Mouse (Mus musculus): ENCODE results near the gene Gpatch8.

The Gpatch8 gene

DNA sequence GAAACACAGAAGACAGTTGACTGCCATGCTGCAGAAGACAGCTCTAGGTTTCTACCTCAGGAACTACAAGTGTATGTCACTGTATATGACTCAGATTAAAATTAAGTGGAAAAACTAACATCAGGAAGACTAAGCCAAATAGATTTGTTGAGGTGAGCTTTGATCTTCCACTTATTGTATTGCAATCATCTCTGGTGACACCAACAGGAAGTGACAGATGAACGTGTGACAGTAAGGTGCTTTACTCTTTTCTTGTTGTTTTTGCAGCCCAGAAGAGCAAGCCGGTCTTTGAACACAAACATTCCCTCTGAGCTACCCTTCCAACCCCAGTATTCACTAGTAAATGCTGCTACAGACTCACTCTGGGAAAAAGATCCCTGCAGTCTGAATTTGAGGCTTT, 59.5 kb downstream of the Gpatch8 start:
- DNase-seq (ENCODE audit: low read depth, low spot score), result no peak

DNA sequence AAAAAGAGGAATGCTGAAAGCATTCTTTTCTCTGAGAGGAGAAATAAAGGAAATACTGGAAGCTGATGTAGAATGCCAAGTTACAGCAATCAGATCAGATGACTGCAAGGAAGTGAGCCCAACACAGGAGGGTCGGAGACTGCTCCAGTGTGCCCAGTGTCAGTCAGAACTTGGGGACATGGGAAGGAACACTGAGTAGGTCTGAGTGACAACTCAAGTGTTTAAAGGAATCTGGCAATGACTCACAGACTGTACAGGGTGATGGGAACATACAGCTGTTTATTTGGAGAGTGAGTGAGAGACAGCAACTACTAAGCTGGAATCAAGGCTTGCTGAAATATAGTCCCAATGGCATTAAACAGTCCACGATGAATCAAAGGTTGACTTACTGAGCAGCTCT, 60.0 kb downstream of the Gpatch8 start:
- no peak for DNase-seq (ENCODE audit: low read depth, low spot score)

DNA sequence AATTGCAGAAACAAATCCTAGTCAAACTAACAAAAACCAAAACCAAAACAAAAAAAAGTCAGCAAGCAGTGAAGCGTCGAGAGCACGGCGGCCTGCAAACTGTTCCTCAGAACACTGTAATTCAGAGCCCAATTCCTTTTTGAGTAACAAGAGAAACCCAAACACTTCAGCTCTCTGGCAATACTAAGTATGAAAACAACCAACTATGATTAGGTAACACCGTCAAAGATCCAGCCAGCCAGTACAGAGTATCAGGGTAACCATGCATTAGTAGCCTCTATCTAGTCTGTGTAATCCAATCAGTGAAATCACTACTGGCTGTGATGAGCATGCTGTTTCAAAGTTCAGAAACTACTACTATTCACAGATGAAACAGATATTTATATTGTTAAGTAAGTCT, 60.5 kb downstream of the Gpatch8 start:
- DNase-seq (ENCODE audit: low read depth, low spot score), result no peak

DNA sequence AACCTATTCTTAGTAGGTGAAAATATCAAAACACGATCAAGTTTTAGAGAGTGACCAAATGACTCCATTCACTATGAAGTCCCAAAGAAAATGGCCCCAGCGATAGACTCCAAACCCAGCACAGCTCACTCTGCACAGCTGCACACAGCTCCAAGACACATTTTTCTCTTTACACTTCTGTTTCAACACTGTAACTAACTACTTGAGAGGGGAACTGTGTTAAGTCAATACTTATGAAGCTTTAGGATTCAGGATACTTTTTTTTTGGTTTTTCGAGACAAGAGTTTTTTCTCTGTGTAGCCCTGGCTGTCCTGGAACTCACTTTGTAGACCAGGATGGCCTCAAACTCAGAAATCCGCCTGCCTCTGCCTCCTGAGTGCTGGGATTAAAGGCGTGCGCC, 61.1 kb downstream of the Gpatch8 start:
- no peak for DNase-seq (ENCODE audit: low read depth, low spot score)

DNA sequence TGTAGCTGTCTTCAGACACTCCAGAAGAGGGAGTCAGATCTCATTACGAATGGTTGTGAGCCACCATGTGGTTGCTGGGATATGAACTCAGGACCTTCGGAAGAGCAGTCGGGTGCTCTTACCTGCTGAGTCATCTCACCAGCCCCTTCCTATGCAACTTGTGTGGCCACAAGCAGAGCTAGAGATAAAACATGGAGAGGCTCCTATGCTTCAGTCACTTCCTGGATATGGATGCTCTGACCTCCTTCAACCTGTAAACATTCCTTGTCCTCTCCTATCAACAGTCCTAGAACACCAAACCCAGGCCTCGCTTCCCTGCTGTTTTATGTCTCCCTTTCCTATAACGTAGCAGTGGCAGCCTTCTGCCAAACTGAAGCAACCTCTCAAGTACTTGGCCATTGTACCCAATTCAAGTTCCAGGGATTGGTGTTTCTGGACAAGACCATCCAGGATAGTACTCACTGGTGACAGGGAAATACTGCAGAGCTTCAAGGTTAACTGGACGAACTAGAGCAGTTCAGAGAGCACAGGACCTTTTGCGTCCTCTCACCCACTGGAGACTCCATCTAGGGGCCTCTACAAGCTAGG, 62.0 kb downstream of the Gpatch8 start:
- DNase-seq (ENCODE audit: low read depth, low spot score), result peak; percentile 55

DNA sequence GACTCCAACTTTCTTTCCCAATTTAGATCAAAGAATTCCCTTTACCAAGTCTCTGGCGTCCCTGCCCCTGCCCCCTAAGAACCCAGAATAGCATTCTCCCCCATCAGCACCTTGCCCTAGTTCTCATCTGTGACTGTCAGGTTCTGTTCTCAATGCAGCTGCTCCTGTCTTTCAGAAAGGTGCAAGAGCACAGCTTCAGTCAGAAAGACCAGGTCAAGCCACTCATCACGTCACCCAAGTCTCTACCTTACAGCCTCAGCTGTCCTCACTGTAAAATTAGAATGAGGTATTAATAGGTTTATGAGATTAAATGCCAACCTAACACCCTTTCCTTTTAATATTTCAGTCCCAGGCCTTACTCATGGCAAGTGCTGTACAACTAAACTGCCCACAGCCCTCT, 63.0 kb downstream of the Gpatch8 start:
- DNase-seq (ENCODE audit: low read depth, low spot score), result no peak

DNA sequence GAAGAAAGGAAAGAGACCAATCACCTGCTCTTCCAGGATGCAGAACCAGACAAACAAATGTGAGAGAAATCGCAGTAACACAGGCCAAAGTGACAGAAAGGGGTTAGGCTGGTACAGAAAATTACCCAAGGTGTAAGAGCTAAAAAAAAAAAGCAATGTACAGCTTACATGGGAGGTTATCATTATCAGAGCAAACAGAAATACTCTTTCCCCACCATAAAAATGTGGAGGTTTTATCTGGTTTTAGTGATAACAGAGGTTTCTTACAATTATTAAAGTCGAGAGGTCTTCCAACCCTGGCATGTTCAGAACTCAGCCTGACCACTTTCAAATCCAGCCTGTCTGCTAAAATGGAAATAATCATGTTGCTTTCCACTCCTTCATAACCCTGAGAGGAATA, 68.3 kb downstream of the Gpatch8 start:
- no peak for DNase-seq (ENCODE audit: low read depth, low spot score)

DNA sequence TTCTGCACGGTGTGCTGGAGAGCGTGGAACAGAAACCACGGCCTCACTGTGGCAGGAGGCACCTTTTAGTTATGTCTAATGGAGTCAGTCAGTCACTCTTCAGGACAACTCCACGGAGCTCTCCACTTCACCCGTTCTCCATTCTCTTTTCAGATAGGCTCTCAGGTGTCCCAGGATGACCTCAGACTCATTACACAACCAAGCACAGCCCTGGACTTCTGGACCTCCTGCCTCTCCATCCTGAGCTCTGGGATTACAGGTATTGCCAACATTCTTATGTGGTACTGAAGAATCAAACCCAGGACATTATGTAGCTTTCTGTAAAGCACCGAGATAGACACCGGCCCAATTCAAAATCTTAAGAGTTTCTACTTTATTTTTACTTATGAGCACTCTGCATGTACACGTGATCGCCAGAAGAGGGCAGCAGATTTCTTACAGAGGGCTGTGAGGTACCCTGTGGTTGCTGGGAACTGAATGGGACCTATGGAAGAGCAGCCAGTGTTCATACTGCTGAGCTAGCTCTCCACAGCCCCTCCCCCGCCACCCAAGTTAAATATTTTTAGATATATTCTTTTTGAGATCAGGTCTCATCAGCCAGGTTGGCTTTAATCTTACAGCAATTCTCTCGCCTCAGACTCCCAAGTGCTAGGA, 69.3 kb downstream of the Gpatch8 start:
- peak; percentile 90 for DNase-seq (ENCODE audit: low read depth, low spot score)

DNA sequence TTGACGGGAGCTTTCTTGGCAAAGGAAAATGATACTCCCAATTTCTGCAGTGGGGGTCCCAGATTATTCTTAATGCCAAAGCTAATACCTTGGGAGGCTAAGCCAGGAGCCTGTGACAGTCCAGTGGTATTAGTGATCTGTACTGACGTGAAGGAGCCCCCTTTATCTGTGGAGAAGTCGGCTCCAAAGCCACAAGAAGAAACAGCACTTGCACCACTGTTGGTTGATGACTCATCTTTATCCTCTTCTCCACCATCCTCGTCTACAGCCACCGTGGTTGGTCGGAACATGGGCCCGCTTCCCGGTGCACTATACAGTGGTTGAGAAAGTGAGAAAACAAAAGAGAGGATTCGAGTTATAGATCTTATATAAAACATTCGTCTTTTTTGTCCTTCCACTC, 74.4 kb downstream of the Gpatch8 start:
- no peak for DNase-seq (ENCODE audit: low read depth, low spot score)

DNA sequence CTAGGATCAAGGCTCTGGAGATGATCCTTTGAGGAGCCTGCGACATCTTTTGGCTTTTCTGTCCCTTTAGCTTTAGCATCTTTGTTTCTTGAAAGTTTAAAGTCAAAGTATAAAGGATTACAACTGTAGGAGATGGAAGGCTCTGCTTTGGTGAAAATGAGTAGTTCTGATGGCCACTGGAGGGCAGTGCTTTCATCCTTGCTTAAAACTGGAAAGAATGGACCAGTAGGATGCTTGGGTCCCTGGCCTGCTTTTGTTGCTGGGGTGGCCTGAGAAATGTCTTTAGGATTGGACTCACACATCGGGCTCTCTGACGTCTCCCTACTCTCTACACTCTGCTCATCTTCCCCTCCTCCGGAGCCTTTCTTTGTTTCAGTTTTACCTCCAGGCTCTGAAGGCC, 75.3 kb downstream of the Gpatch8 start:
- DNase-seq (ENCODE audit: low read depth, low spot score), result peak; percentile 27

DNA sequence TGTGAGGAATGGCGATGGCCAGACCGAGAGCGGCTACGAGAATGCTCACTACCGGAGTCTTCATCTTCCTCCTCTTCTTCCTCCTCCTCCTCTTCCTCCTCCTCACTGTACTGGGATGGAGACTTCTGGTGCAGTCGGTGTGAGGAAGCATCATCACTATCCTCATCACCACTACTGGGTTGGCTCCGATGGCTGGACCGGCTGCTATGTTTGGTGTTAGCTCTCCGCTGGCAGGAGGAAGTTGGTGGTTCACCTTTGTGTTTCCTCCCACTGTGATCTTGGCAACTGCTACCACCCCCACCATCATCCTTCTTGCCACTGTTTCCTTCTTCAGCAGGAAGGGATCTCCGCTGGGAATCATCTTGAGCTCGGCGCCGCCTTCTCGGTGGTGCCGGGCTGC, 76.1 kb downstream of the Gpatch8 start:
- no peak for DNase-seq (ENCODE audit: low read depth, low spot score)

DNA sequence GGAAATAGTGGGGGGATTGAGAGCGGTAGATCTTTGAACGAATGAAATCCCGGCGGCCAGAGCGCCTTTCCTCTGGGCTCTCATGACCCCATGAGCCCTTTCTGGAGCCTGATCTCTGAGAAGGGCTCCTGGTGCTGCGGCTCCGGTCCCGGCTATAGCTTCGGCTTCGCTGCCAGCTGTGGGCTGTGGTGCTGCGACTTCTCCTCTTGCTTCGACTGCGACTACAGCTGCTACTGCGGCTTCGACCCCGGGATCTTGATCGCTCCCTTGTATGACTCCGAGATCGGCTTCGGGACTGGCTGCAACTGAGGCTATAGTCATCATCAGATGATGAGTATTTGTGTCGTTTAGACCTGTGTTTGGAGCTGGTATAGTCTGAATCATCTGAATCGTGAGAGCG, 76.6 kb downstream of the Gpatch8 start:
- DNase-seq (ENCODE audit: low read depth, low spot score), result no peak

DNA sequence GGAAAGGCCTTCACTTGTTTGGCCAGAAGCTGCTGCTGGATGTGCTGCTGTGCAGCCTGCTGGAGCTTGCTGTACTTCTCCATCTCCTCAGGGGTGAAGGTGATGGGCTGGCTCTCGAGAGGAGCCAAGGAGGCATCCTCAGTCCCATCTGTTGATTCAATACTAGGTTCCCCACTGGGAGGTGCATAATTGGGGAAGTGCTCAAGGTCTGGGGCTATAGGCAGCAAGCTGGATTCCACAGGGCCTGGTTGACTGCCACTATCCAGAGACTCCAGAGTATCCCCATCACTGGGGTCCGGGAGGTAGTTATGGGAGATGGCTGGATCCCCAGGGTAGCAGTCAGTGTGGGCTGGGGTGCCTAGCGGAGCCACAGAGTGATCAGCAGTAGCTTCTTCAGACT, 77.5 kb downstream of the Gpatch8 start:
- DNase-seq (ENCODE audit: low read depth, low spot score), result peak; percentile 23

DNA sequence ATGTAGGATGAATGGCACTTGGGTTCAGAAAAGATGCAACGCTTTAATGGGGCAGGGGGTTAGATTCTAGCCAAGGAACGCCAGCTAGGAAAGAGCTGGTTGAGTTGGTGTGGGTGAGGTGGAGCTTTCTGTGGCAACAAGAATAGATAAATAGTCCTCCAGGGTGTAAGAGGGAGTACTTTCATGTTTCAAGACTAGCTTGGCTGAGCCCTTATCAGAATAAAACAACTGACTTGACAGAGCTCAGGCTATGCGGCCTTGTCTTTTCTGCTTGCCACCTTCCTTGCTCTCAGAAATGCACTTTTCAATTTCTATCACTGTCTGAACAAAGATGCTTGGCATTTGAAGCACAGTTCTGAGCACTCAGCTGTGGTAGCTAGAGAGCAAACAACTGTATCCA, 81.2 kb downstream of the Gpatch8 start:
- no peak for DNase-seq (ENCODE audit: low read depth, low spot score)

DNA sequence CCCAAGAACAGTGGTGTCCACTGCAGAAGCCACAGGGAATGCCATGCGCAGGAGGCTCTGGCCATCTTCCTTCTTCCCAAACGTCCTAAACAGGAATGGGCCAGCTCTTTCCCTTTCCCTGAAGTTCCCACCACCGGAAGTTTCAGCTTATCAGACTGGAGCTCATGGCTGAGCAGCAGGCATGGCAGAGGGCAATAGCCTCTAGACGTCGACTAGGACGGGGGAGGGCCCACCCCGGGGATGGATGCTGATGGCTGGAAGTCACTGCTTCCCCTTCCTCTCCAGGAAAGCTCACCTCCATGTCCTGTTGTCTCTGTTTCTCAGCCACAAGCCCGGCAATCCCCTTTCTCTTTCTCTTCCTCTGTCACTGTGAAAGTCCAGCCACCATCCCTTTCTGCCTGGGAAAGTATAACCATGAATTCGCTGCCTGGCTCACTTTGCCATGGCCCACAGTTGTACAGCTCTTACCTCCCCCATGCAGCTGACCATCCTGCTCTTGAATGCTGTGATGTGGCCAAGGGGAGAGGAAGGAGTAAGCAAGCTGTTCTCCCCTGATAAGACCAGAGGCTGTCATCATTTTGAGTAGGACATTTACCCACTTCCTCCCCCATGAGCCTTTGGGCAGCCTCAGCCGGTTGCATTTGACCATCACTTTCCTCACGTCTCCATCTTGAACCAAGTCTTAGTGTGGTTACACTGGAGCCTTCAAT, 86.4 kb downstream of the Gpatch8 start, which contains the start of gene Itga2b:
Itga2b (minus strand) TSS at position 475 of the 710 bp plus-strand sequence.
- no peak for DNase-seq (ENCODE audit: low read depth, low spot score)

DNA sequence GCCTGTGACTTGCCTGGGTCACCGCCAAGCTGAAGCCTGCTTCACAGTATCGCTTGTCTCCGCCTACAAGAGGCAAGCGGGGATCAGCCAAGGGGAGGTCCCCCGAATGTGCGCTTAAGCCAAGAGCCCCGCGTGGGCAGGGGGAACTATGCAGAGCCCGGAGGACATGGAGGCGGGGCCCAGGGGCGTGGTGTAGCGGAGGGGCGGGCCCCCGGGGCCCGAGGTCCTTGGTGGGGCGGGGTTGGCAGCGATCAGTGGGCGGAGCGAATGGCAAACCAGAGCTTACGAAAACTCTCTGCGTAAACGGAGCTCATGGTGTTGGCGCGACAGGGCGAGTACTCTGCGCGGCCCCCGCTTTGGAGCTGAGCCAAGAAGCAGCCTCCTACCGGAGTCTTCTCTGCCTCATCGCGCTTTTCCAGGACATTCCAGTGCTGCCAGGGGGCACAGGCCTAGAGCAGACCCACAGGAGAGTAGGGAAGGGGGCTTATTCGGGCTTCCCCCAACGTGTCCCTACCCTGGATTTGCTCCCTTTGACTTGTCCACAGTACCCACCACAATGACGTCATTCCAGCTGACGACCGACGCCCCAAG, 89.1 kb downstream of the Gpatch8 start:
- peak; percentile 94 for DNase-seq (ENCODE audit: low read depth, low spot score)

DNA sequence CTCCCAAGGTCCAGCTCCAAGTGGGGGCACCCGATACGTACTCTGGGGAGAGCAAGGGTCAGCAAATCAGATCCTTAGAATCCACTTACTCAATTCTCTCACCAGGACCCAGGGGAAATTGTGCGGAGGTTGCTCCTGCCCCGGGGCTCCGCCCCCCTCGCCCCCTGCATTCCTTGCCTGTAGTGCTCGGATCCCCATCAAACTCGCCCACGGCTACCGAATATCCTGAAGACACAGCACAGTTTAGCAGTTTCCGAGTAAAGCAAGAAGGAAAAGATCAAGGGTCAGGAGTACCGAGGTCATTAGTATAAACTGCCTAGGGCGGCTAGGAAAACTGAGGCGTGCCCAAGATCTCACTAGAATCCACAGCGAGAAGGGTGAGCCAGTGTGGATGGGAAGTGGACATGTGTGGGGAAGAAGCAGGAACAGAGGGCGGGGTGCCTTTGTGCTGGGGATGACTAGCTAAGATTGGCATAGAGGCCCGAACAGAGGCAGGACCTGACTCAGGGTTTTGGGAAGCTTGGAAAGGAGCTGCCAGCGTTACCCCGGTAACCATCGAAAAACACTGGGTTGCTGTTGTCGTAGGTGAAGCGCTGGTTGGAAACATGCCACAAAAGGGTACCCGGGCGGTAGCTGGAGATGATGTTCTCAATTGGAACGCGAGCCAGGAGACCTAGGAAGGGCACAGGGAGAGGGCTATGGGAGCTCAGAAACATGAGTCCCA, 90.3 kb downstream of the Gpatch8 start:
- peak; percentile 57 for DNase-seq (ENCODE audit: low read depth, low spot score)

DNA sequence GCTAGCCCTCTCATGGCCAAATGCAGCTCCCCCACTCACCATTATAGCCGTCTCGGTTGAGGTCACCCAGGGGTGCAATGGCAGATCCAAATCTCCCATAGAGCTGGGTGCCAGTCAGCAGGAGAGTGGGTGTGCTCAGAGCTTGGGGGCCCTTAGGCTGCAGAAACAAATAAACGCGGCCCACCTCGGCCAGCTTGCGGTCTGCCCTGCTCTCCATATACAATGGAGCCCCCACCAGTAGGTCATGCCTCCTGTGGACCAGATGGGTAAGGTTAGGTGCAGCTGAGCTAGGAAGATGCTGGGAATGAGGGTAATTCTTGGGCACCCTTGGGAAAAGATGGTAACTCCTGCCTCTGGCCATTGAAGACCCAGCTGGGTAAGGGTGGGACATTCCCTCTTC, 91.3 kb downstream of the Gpatch8 start:
- DNase-seq (ENCODE audit: low read depth, low spot score), result no peak

DNA sequence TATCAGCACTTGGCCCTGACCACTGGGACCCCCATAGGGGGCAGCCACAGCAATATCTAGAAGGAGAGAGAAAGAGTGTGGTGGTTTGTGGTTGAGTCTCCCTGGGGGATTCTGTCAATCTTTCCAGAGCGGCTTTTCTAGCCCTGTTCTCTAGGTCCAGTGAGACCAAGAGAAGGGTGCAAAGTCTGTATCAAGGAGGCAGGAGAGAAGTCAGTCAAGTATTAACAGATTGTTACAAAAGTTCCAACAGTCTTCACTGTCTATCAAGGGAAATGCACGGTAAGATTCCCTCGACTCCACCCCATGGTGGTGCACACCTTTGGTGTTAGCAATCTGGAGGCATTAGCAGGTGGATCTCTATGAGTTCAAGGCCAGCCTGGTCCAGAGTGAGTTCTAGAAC, 94.4 kb downstream of the Gpatch8 start:
- DNase-seq (ENCODE audit: low read depth, low spot score), result no peak

DNA sequence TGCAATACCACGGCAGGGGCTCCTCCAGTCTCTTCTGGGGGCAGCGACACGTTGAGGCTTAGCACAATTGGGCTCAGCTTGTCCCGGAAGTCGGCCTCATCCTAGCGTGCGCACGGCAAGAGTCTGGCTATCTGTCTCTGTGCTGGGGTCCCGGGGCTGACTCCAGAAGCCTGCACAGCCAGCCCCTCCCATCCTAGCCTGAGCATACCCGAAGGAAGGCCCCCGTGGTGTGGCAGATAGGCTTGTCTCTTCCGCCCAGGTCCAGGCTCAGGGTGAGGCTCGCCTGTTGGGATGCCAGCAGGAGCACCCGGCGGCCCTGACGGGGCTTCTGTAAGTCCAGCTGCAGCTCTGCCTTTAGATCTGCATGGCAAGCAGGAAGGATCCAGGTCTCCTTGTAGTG, 95.7 kb downstream of the Gpatch8 start:
- peak; percentile 48 for DNase-seq (ENCODE audit: low read depth, low spot score)

DNA sequence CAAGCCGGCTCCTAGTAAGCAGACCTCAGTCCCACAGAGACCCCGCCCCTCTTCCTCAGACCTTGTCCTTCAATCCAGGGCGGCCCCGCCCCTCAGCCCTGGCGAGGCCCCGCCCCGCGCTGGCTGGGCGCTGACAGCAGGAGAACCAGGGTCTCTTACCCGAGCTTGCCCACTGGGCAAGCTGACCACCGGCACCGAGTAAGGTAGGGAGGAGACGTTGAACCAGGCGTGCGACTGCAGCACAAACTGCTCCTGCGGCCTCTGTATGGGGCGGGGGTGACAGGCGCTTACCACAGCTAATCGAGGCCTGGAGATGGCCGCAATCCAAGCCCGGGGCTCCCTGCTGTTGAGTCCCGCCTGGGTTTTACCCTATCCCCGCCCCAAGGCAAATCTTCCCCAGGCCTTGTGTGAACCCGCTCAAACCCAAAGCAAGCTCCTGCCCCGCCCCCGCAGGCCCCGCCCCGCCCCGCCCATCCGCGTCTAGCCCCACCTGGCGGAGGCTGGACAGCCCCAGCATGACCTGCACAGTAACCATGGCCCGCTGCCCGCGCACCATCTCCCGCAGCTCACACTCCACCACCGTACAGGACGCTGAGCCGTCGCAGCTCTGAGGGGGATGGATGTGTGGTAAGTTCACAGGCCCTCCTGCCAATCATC, 100.3 kb downstream of the Gpatch8 start:
- peak; percentile 97 for DNase-seq (ENCODE audit: low read depth, low spot score)

DNA sequence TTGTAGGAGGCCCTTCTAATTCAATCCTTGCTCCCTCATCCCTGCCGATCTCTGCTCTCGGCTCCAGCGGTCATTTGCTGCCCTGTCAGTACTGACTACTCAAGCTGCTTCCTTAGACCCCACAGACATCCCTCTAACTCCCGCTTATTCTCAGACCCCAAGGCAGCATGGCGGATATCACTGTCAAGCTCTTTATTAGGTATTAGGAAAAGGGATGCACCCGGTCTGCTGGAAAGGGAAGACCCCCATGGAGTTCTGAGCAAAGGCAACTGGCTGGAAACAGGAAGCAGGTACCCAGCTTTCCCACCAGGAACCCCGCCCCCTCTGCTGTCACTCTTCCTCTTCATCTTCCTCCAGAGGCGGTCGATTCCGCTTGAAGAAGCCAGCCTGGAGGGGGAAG, 103.1 kb downstream of the Gpatch8 start:
- DNase-seq (ENCODE audit: low read depth, low spot score), result no peak

Measured in R1 (cell line).